Mouse (Mus musculus): Measurements from ENCODE around the gene Hcn4. TPM values are rescaled to one million over a fixed set of nuclear protein-coding genes. Genes with fewer than 3 reads are reported as not detected.

Hcn4 gene
- polyA plus RNA-seq (2015; fragmentation: Illumina TruSeq; extraction: RNeasy Lipid Tissue Mini Kit (QIAGEN cat#74804); ENCODE audit: low read depth, low replicate concordance) = 3.8 TPM

GRCm38 (mm10) chr9:58823139-58823917 is at the start of gene Hcn4:
Gene Hcn4 (plus strand): TSS chr9:58823412.

Other genes starting within 250 kb of the Hcn4 start
- gene Nptn, start 241.2 kb upstream of the Hcn4 start, polyA plus RNA-seq (2015; fragmentation: Illumina TruSeq; extraction: RNeasy Lipid Tissue Mini Kit (QIAGEN cat#74804); ENCODE audit: low read depth, low replicate concordance) = 1,281 TPM
- gene Rec114, start 79.4 kb upstream of the Hcn4 start, polyA plus RNA-seq (2015; fragmentation: Illumina TruSeq; extraction: RNeasy Lipid Tissue Mini Kit (QIAGEN cat#74804); ENCODE audit: low read depth, low replicate concordance) = 1.2 TPM
- gene Neo1, start 213.0 kb downstream of the Hcn4 start, polyA plus RNA-seq (2015; fragmentation: Illumina TruSeq; extraction: RNeasy Lipid Tissue Mini Kit (QIAGEN cat#74804); ENCODE audit: low read depth, low replicate concordance) = 44.5 TPM